Mouse (Mus musculus) limb, embryonic 13.5 days (tissue): ENCODE data around the gene Nr4a1. TPM values are rescaled to one million over a fixed set of nuclear protein-coding genes. Genes with fewer than 3 reads are reported as not detected.

ENCODE experiments used
- ATAC-seq: fragments of 200-750 bp; cut with Nextera tagmentation; 2 replicates; pipeline ENCODE4 v1.8.0; 2017; ENCODE audit warnings: low read depth, moderate number of reproducible peaks, moderate TSS enrichment; ENCODE audit not compliant: low FRiP score
- H3K27ac ChIP-seq: fragments of 300-500 bp; sonication (generic); 2 replicates; pipeline ENCODE4 v1.5.1; 2015; ENCODE audit warnings: inconsistent platforms, mild to moderate bottlenecking, moderate library complexity
- H3K27me3 ChIP-seq: fragments of 300-500 bp; sonication (generic); 2 replicates; pipeline ENCODE4 v1.6.1; 2015; ENCODE audit warnings: mild to moderate bottlenecking, inconsistent platforms
- H3K36me3 ChIP-seq: fragments of 300-500 bp; sonication (generic); 2 replicates; pipeline ENCODE4 v1.6.1; 2015; ENCODE audit warnings: inconsistent platforms, mild to moderate bottlenecking, moderate library complexity
- H3K4me1 ChIP-seq: fragments of 300-500 bp; sonication (generic); 2 replicates; pipeline ENCODE4 v1.6.1; 2015; ENCODE audit warnings: inconsistent platforms
- H3K4me2 ChIP-seq: fragments of 300-500 bp; sonication (generic); replicated peaks from 2 replicates; pipeline ENCODE4 v1.6.1; 2015; ENCODE audit warnings: inconsistent platforms, mild to moderate bottlenecking, moderate library complexity
- H3K4me3 ChIP-seq: fragments of 300-500 bp; sonication (generic); 2 replicates; pipeline ENCODE4 v1.5.1; 2015; ENCODE audit warnings: moderate library complexity, mild to moderate bottlenecking, inconsistent platforms
- H3K9ac ChIP-seq: fragments of 300-500 bp; sonication (generic); 2 replicates; pipeline ENCODE4 v1.6.1; 2015; ENCODE audit warnings: mild to moderate bottlenecking, inconsistent platforms
- H3K9me3 ChIP-seq: fragments of 300-500 bp; sonication (generic); 2 replicates; pipeline ENCODE4 v1.6.1; 2016; ENCODE audit warnings: inconsistent platforms
- WGBS: fragments of 180-500 bp; shearing (Covaris S2); methylation state at CpG from one replicate; pipeline ENCODE4 v1.1.7; 2015; 5-methylcytosine and 5-hydroxymethylcytosine counted together
- polyA plus RNA-seq: library from polyadenylated mRNA; unstranded; fragments of >200 nt; fragmentation: Nextera tagmentation; extraction: Ambion mirVana; gene quantifications from 2 replicates; pipeline ENCODE4 v1.2.1, GENCODE M21; 2015

Nr4a1 gene
- polyA plus RNA-seq, 1 experiment from 2014 or later: 10.3 TPM

- Histone ChIP-seq H3K27me3 (no peaks in the 10 kb centered on the region), H3K4me1 (peaks cover 81% of the 10 kb centered on the region), H3K9ac (peak within 1 kb of the TSS; percentile 92), H3K36me3 (peaks cover 15% of the 10 kb centered on the region), H3K27ac (peak within 1 kb of the TSS; percentile 91), H3K4me2 (peak within 1 kb of the TSS; percentile 86), H3K9me3 (no peaks in the 10 kb centered on the region), H3K4me3 (peak within 1 kb of the TSS; percentile 71)
- peak; percentile 73 for ATAC-seq
- WGBS: under 1% methylated on average over 65 of the region's 77 CpGs
Observed at GRCm38 (mm10) chr15:101224006-101224906, 29.8 kb upstream of the Nr4a1 start, which contains the start of gene Grasp. Gene Grasp, plus strand, starts transcription at chr15:101224188.

- H3K36me3 ChIP-seq: peaks cover 23% of the 10 kb centered on the region
- peak overlapping the region; percentile 86 for H3K4me2 ChIP-seq
- H3K27me3 ChIP-seq: no peaks in the 10 kb centered on the region
- ATAC-seq: no peak
- peak overlapping the region; percentile 91 for H3K27ac ChIP-seq
- peak overlapping the region; percentile 71 for H3K4me3 ChIP-seq
- H3K9me3 ChIP-seq: no peaks in the 10 kb centered on the region
- WGBS: under 1% methylated on average over 14 of the region's 14 CpGs
- peak overlapping the region; percentile 92 for H3K9ac ChIP-seq
- peaks cover 84% of the 10 kb centered on the region for H3K4me1 ChIP-seq
Observed at GRCm38 (mm10) chr15:101224977-101225376, 29.1 kb upstream of the Nr4a1 start.

GRCm38 (mm10) chr15:101227971-101228370 lies 26.1 kb upstream of the Nr4a1 start:
- Histone ChIP-seq H3K9me3 (no peaks in the 10 kb centered on the region), H3K9ac (peak overlapping the region; percentile 55), H3K4me1 (peaks cover 69% of the 10 kb centered on the region), H3K4me3 (peak overlapping the region; percentile 8), H3K27me3 (0 out of 2 replicates have a peak, but pooled peaks cover 2% of the 10 kb centered on the region), H3K4me2 (peak overlapping the region; percentile 51), H3K36me3 (peaks cover 47% of the 10 kb centered on the region), H3K27ac (peak overlapping the region; percentile 92)
- peak; percentile 76 for ATAC-seq
- 5% methylated on average over 7 of the region's 7 CpGs for WGBS

DNA sequence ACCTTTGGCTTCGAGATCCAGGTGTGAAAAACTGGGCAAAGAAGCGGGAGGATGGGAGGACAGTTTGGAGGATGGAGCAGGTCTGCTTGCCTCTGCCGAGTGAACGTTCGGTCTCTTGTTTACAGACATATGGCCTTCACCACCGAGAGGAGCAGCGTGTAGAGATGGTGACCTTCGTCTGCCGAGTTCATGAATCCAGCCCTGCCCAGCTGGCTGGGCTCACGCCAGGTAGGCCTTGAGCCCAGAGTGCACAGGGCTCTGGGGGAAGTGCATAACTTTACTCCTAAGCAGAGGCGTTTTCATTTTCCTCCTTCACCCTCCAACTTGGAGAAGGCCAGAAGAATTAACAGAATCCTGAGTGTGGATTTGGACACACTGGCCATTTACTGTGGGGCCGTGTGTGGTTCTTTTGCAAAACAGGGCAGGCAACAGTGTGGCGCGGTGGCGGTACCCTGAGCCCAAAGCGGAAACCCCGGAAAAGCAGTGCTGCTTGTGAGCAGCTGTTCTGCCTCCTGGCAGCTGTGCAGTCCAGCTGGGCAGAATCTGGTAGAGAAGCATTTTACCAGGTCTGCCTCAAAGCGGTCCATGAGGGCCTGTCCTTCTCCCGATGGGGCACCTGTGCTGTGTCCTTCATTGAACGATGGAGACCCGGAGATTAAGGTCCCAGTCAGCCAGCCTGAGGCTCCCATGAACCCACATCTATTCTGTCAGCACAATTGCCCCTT lies 25.0 kb upstream of the Nr4a1 start:
- Histone ChIP-seq H3K27me3 (0 out of 2 replicates have a peak, but pooled peaks cover 2% of the 10 kb centered on the region), H3K4me3 (no peak overlapping the region), H3K4me2 (peak overlapping the region; percentile 51; the same call in 1 of the 2 replicates), H3K9ac (no peak overlapping the region), H3K9me3 (no peaks in the 10 kb centered on the region), H3K27ac (peak overlapping the region; percentile 44; the same call in 1 of the 2 replicates), H3K36me3 (peaks cover 49% of the 10 kb centered on the region), H3K4me1 (peaks cover 67% of the 10 kb centered on the region)
- ATAC-seq: no peak
- 80% methylated on average over 21 of the region's 21 CpGs for WGBS

- no peaks in the 10 kb centered on the region for H3K9me3 ChIP-seq
- no peak overlapping the region for H3K4me2 ChIP-seq
- H3K4me1 ChIP-seq: peaks cover 71% of the 10 kb centered on the region
- no peak overlapping the region for H3K4me3 ChIP-seq
- no peak overlapping the region for H3K9ac ChIP-seq
- no peak for ATAC-seq
- H3K27me3 ChIP-seq: 0 out of 2 replicates have a peak, but pooled peaks cover 2% of the 10 kb centered on the region
- no peak overlapping the region for H3K27ac ChIP-seq
- WGBS: 93% methylated on average over 19 of the region's 19 CpGs
- peaks cover 49% of the 10 kb centered on the region for H3K36me3 ChIP-seq
Observed at GRCm38 (mm10) chr15:101230503-101230902, 23.6 kb upstream of the Nr4a1 start.

- peaks cover 72% of the 10 kb centered on the region for H3K4me1 ChIP-seq
- H3K27me3 ChIP-seq: 0 out of 2 replicates have a peak, but pooled peaks cover 2% of the 10 kb centered on the region
- peak overlapping the region; percentile 30 for H3K4me2 ChIP-seq
- no peak for ATAC-seq
- H3K9me3 ChIP-seq: no peaks in the 10 kb centered on the region
- H3K36me3 ChIP-seq: peaks cover 49% of the 10 kb centered on the region
- H3K9ac ChIP-seq: no peak overlapping the region
- no peak overlapping the region for H3K27ac ChIP-seq
- no peak overlapping the region for H3K4me3 ChIP-seq
- 81% methylated on average over 23 of the region's 23 CpGs for WGBS
Observed at GRCm38 (mm10) chr15:101230995-101231647, 22.9 kb upstream of the Nr4a1 start.

- Histone ChIP-seq H3K4me3 (no peak overlapping the region), H3K27me3 (0 out of 2 replicates have a peak, but pooled peaks cover 2% of the 10 kb centered on the region), H3K27ac (peak overlapping the region; percentile 44; the same call in 1 of the 2 replicates), H3K9me3 (no peaks in the 10 kb centered on the region), H3K36me3 (peaks cover 48% of the 10 kb centered on the region), H3K9ac (no peak overlapping the region), H3K4me1 (peaks cover 73% of the 10 kb centered on the region), H3K4me2 (peak overlapping the region; percentile 30)
- no peak for ATAC-seq
- 61% methylated on average over 56 of the region's 56 CpGs for WGBS
Observed at GRCm38 (mm10) chr15:101231648-101232180, 22.4 kb upstream of the Nr4a1 start.

GRCm38 (mm10) chr15:101232607-101233006 lies 21.5 kb upstream of the Nr4a1 start:
- Histone ChIP-seq H3K27me3 (0 out of 2 replicates have a peak, but pooled peaks cover 2% of the 10 kb centered on the region), H3K4me2 (no peak overlapping the region), H3K36me3 (peaks cover 41% of the 10 kb centered on the region), H3K9ac (no peak overlapping the region), H3K27ac (0 out of 2 replicates have a peak overlapping the region, but pooled peaks have one; percentile 44), H3K9me3 (no peaks in the 10 kb centered on the region), H3K4me1 (peaks cover 64% of the 10 kb centered on the region), H3K4me3 (no peak overlapping the region)
- WGBS: 58% methylated on average over 4 of the region's 4 CpGs
- ATAC-seq: no peak

GRCm38 (mm10) chr15:101233183-101233582 lies 20.9 kb upstream of the Nr4a1 start:
- WGBS: 79% methylated on average over 3 of the region's 3 CpGs
- no peak for ATAC-seq
- H3K27ac ChIP-seq: peak overlapping the region; percentile 15; the same call in 1 of the 2 replicates

DNA sequence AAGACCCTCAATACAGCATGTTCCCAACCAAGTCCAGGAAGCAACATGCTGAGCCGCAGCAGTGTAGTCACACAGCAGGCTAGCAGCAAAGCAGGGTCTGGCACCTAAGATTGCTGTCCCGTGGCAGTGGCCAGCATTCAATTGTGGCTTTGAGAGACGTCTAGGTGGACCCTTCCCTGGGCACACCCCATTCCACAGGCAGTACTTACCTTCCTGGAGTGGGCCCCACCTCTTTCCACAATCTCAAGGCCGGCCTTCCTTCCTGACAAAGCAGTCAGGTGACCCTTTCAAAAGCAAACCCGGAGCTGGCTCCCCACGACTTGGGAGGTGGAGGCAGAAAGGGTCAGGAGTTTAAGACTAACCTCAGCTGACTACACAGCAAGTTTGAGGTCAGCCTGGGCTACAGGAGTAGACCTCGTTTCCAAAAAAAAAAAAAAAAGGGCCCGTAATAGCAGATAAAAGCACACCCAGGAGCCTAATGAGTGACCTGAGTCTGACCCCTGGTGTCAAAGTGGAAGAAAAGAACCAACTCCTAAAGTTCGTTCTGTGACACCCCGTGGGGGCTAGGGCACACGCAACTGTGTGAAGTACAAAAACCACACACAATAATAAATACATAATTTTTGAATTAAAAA lies 20.3 kb upstream of the Nr4a1 start:
- Histone ChIP-seq H3K9ac (no peak overlapping the region), H3K4me1 (peaks cover 56% of the 10 kb centered on the region), H3K4me3 (no peak overlapping the region), H3K4me2 (no peak overlapping the region), H3K27me3 (peaks cover 9% of the 10 kb centered on the region; the same call in 1 of the 2 replicates), H3K27ac (peak overlapping the region; percentile 15; the same call in 1 of the 2 replicates), H3K36me3 (peaks cover 39% of the 10 kb centered on the region), H3K9me3 (no peaks in the 10 kb centered on the region)
- ATAC-seq: no peak
- 28% methylated on average over 11 of the region's 11 CpGs for WGBS

More at GRCm38 (mm10) chr15:101233183-101233582, 20.9 kb upstream of the Nr4a1 start:
- Histone ChIP-seq H3K27me3 (0 out of 2 replicates have a peak, but pooled peaks cover 5% of the 10 kb centered on the region), H3K9me3 (no peaks in the 10 kb centered on the region), H3K9ac (no peak overlapping the region), H3K4me2 (no peak overlapping the region), H3K36me3 (peaks cover 41% of the 10 kb centered on the region), H3K4me1 (peaks cover 58% of the 10 kb centered on the region), H3K4me3 (no peak overlapping the region)
